Mouse (Mus musculus) myocyte (in vitro differentiated cells): Measurements from ENCODE around the gene Cdc45.

Source experiments
- E2F4 ChIP-seq: IDR thresholded peaks from one replicate; pipeline ENCODE4 v1.6.1; 2011; ENCODE audit warnings: mild to moderate bottlenecking, control low read depth, moderate library complexity; ENCODE audit not compliant: insufficient read depth
- MAX ChIP-seq: IDR thresholded peaks from one replicate; pipeline ENCODE4 v1.6.1; 2011; ENCODE audit warnings: low read depth, mild to moderate bottlenecking, control low read depth
- MYOD1 ChIP-seq, 3 experiments: IDR thresholded peaks; one replicate each; pipeline ENCODE4 v1.6.1; 2011; ENCODE audit warnings: control low read depth in 2 of 3, low read depth in 2 of 3, mild to moderate bottlenecking in 2 of 3, moderate library complexity in 1 of 3; ENCODE audit not compliant: insufficient read length in 2 of 3, control insufficient read depth in 1 of 3
- MYOG ChIP-seq, 3 experiments: IDR thresholded peaks; one replicate each; pipeline ENCODE4 v1.6.1; 2011; ENCODE audit warnings: control low read depth in 2 of 3, low read depth in 2 of 3, mild to moderate bottlenecking in 2 of 3; ENCODE audit not compliant: insufficient read length in 2 of 3, control insufficient read depth in 1 of 3, insufficient read depth in 1 of 3
- POLR2A ChIP-seq: IDR thresholded peaks from one replicate; pipeline ENCODE4 v1.6.1; 2011; ENCODE audit warnings: low read depth, mild to moderate bottlenecking, control low read depth, moderate library complexity; ENCODE audit not compliant: insufficient read length
- POLR2AphosphoS2 ChIP-seq: IDR thresholded peaks from one replicate; pipeline ENCODE4 v1.6.1; 2011; ENCODE audit warnings: low read depth, control low read depth; ENCODE audit not compliant: insufficient read length
- REST ChIP-seq: IDR thresholded peaks from one replicate; pipeline ENCODE4 v1.6.1; 2011; ENCODE audit warnings: mild to moderate bottlenecking, control low read depth, moderate library complexity; ENCODE audit not compliant: insufficient read depth, insufficient read length
- TCF3 ChIP-seq: IDR thresholded peaks from one replicate; pipeline ENCODE4 v1.6.1; 2011; ENCODE audit warnings: low read depth, control low read depth; ENCODE audit not compliant: insufficient read length

DNA sequence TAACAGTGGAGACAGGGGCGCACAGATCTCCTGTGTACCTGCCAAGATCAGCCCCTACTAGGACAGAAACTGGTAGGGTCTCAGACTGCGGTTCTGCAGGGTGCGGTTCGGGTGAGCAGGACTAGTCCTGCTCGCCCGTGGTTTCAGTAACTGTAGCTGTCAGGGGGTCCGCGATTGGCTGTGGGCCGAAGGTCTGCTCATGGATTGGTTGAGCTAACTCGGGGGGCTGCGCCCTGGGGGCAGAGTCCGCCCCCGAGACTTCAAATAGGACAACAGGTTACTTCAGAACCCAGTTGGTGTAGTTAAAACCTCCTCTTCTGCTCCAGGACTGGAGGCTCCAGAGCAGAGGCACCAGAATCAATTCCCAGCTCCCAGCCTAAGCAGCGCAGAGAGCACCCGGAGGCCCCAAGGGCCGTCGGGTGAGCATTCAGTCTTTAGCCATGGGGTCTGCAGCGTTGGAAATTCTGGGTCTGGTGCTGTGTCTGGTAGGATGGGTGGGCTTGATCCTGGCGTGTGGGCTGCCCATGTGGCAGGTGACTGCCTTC lies 35.2 kb downstream of the Cdc45 start, which contains the start of gene Cldn5:
- TF ChIP-seq MYOD1 (IDR thresholded peaks at IDR 0.05; ENCODE audit: control insufficient read depth in 1 of 3, insufficient read length in 2 of 3, low read depth in 2 of 3) (no peak), POLR2A (no peak), TCF3 (no peak), REST (no peak), E2F4 (no peak), POLR2AphosphoS2 (no peak), MYOG (IDR thresholded peaks at IDR 0.05; ENCODE audit: control insufficient read depth in 1 of 3, insufficient read depth in 1 of 3, insufficient read length in 2 of 3, low read depth in 2 of 3) (no peak), MAX (no peak)
